Mouse (Mus musculus) c-Kit-positive CD71-negative TER-119-negative erythroid progenitor cells, embryonic 14.5 days (primary cell): Measurements from ENCODE around the gene Meis2.

Source experiments
- DNase-seq: peaks from one replicate; pipeline ENCODE4 v3.0.0-alpha.2; 2013; ENCODE audit warnings: low read depth

Meis2 gene

GRCm38 (mm10) chr2:116049710-116050109 lies 15.9 kb downstream of the Meis2 start:
- DNase-seq, result no peak

DNA sequence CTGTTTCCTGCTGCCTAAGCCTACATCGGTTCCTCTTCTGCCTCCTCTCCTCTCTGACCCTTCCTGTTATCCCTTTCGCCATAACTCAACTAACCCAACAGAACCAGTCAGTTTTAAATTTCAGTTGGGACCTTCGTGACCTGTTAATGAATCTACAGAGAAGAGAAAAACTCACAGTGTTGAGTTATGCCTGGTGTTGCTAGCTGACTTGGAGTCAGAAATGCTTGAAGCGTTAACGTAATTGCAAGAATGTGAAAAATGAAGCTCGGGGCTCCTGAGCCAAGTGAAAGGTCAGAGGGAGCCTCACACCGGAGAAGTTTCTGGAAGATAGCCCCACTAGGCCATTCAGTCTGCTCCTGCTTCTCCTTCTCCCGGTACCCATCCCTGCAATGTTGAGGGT lies 18.3 kb downstream of the Meis2 start:
- DNase-seq, result no peak

DNA sequence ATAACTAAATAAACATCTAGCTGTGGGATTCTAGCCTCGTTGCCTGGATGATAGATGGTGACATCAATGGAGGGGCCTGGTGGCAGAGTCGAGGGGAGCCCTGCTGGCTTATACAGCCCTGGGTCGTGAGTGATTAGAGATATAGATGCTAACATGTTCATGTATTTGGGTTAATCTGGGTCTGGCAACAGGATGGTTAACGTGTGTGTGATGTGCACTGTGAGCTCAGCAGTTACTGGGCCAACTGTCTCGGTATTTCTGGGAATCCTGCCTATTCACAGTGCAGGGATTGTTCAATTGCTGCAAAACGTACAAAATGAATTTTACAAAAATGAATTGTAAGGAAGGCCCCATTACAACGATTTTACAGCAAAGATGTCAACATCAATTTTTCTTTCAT lies 20.6 kb downstream of the Meis2 start:
- no peak for DNase-seq

DNA sequence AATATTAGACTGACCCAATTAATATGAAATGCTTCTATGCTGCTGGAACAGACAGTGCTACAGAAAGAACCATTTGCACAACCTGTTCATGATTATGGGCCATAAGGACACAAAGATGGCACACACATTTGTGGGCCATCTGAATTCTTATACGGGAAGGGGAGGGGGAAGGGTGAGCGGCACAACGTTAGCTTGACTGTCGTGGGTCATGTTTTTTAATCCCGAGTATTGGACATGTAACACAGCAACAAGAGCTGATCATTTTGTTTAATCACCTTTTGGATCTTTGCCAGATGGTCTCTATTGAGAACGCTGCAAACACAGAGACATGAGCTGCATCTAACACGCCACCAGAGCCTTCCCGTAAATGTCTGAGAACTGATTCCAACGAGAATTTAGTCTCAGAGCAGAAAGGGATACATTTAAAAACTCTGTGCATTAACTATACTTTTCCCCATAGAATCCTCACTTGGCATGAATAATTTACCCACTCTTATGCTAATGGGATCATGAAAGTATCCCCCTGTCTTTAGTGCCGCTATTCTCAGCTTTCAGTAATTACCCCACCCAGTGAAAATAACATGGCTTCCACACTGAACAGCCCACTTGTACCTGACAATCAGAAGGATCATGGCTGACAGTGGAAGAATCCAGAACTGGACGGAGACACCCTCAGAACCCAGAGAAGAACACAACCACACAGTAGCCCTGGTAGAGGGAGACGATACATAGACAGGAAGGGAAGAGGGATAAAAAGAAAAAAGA lies 22.5 kb downstream of the Meis2 start:
- no peak for DNase-seq

- no peak for DNase-seq
These were observed 23.2 kb downstream of the Meis2 start for GRCm38 (mm10) chr2:116042447-116042846.

DNA sequence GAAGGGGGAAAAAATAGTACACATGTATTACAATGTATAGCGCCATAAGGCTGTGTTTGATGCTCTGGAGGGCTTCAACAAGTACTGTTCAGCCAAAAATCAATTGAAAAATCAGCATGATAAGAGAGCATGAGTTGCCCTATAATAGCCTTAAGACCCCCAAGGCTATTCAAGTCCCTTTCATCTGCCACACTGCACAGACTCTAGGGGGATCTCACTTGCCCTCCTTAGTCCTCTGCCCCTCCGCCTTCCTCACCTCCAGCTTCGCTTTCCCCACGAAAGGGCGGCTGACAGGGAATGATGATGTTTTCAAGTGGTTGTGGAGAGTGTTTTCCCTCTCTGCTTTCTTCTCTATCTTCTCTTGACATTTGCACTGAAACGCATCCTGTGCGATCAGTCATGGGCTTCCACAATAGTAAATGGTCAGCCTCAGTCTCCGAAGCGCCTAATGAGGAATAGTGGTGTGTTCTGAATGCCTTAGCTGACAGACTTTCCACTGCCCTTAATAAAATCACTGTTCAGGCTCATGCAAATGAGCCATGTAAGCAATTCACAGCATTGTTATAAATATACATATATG lies 23.9 kb downstream of the Meis2 start:
- DNase-seq, result no peak

- DNase-seq, result no peak
These were observed 30.3 kb downstream of the Meis2 start for GRCm38 (mm10) chr2:116035345-116035744.

DNA sequence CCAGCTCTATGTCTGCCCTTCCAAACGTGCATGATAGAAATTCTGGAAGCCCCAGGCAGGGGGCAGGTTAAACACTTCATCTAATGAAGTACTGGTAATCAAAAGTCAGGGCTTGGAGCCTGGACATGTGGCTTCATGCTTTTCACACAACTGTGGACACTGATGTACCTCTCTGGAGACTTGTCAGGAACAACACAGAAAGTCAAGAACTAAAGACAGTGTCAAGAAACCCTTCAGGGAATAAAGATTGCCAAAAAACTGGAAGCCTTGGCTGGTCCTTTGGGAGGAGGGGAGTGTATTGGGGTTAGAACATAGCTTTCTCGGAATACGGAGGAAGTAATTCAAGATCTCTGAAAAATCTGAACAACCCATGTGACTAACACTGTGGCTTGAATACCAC lies 37.5 kb downstream of the Meis2 start:
- DNase-seq, result no peak

- no peak for DNase-seq
These were observed 42.8 kb downstream of the Meis2 start for GRCm38 (mm10) chr2:116022876-116023275.

DNA sequence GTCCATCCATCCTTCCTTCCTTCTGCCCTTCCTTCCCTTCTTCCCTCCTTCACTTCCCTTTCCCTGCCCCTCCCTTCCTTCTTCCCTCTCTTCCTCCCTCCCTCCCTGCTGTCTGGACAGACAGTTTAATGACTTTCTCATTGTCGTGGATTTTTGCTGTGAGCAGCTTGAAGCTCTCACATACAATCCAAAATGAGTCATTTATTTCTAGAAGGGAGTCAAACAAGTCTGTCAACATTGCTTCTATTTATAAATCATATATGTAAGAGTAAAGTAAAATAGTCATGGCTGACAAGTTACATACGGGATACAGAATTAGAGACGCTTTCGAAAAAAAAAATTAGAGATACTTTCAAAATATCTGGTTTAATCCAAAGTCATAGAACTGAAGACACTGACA lies 43.7 kb downstream of the Meis2 start:
- DNase-seq, result no peak

- no peak for DNase-seq
These were observed 44.6 kb downstream of the Meis2 start for GRCm38 (mm10) chr2:116021046-116021445.

DNA sequence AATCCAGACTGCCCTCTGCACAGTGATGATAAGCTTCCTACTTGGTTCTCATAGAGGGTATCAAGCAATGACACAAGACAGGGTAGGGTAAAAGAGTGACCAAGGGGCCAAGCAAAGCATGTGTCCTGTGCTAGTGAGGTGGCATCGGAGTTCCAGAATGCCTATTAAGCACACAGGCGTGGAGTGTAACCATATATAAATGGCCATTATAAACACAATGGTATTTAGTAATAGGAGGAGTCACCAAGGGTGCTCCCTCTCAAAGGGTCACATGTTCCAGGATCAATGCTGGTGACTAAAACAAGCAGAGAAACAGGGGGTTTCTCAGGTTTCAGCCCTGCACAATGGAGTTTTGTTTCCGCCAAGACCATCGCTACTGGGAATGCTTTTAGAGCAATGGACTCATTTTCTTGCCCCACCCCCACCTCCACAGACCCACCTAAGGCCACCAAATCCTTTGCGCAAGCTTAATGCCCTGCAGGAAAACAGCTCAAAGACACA lies 45.1 kb downstream of the Meis2 start:
- DNase-seq, result no peak

DNA sequence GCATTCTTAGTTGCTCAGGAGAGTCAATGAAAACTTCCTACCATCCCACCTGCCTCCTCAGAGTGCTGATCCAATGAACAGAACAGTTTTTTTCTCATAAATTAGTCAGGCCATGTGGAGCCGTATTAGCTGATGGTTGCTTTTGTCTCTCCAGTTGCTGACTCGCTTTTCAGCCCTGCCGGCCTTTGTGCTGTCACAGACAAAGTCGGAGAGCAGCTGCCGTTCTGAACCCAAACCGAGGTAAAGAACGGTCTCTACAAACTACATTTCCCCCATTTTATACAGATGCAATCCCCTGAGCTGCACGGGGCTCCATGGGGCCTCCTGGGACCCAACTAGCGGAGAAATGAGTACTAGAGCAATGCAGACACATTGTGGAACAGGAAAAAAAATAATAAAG lies 45.7 kb downstream of the Meis2 start:
- DNase-seq, result no peak

GRCm38 (mm10) chr2:116019466-116019794 lies 46.2 kb downstream of the Meis2 start:
- DNase-seq, result no peak

- DNase-seq, result no peak
These were observed 46.7 kb downstream of the Meis2 start for GRCm38 (mm10) chr2:116018781-116019465.

DNA sequence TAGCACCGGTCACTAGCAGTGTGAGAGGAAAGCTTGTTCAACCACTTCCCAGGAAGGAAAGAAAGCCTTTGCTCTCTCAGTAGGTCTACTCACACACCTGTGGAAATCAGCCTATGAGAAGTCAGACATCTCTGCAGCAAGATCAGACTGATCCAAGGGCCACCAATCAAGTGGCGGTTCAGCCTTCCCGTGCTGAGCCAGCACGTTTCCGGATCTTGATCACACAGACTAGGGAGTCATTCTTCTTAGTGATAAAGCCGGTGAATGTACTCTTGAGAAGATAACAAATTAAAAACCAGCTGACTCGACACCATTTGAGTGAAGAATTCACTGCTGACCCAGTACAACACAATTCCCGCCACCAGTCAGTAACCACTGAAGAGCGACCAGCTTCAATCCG lies 50.1 kb downstream of the Meis2 start:
- no peak for DNase-seq

GRCm38 (mm10) chr2:116010469-116010868 lies 55.2 kb downstream of the Meis2 start:
- DNase-seq, result no peak

- no peak for DNase-seq
These were observed 55.6 kb downstream of the Meis2 start for GRCm38 (mm10) chr2:116010061-116010460.

DNA sequence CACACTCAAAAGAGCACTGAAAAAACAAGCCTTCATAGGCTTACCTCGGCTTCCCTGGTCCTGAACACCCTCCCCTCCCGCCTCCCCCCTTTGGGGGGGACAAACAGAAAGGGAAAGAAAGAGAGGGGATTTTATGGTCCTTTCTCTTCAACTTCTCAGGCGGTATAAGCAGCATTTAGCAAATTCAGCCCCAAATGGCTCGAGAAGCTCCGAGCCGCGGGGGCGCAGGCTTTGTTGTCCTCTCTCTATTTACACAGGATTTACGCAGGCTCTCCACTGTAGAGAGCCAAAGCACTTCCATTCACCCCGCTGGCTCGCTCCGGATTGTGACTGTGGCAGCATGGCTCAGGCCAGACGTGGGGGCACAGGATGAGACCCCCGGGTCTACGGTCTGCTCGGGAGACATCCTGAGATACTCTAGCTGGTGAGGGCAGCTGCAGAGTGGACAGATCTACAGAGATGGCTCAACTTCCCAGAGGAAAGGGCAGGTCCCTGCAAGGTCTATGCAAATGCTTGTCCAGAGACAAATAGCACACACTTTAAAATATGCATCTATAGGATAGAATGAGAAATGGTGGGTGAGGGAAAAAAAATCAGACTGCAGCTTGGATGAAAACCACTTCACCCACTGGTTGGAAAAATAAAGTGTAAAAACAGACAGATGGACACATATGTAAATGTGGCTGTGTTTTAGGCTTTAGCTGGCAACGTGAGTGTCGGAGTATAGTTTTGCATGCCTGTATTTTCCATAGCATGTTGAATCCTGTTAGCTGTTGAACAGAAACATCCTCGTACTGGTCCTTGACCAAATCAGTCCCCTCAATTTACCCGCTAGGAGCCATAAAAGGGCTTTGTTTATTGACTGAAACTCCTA lies 56.3 kb downstream of the Meis2 start:
- no peak for DNase-seq

GRCm38 (mm10) chr2:116002354-116002753 lies 63.3 kb downstream of the Meis2 start:
- no peak for DNase-seq

- no peak for DNase-seq
These were observed 64.1 kb downstream of the Meis2 start for GRCm38 (mm10) chr2:116001352-116002138.

GRCm38 (mm10) chr2:116000514-116000913 lies 65.1 kb downstream of the Meis2 start:
- DNase-seq, result no peak
